Mouse (Mus musculus) spleen, adult 2 months (tissue): ENCODE measurements at regions not wholly inside any gene's neighbourhood (a gene's known extent, or its start where the extent isn't known, plus 50 kb on each side); places are given as distances from the start of the nearest gene placed in this dataset.

Experiments
- DNase-seq, 2 experiments: peaks; one replicate each; pipeline versions ENCODE4 v3.0.0 to v3.0.0-alpha.2; 2012 to 2021; ENCODE audit warnings: low spot score in 2 of 2, low read depth in 1 of 2
- H3K27ac ChIP-seq: fragments of 200-500 bp; 2 replicates; pipeline ENCODE4 v1.5.1; 2012; ENCODE audit warnings: low read length, inconsistent platforms; ENCODE audit not compliant: insufficient read depth
- H3K27me3 ChIP-seq: fragments of 200-500 bp; 2 replicates; pipeline ENCODE4 v1.6.1; 2012; ENCODE audit warnings: mild to moderate bottlenecking, moderate library complexity, low read length, inconsistent platforms; ENCODE audit not compliant: control insufficient read depth, insufficient read depth
- H3K36me3 ChIP-seq: fragments of 200-500 bp; 2 replicates; pipeline ENCODE4 v1.6.1; 2012; ENCODE audit warnings: mild to moderate bottlenecking, low read length, inconsistent platforms; ENCODE audit not compliant: control insufficient read depth, insufficient read depth
- H3K4me1 ChIP-seq: fragments of 200-500 bp; 2 replicates; pipeline ENCODE4 v1.6.1; 2011; ENCODE audit warnings: inconsistent platforms; ENCODE audit not compliant: control insufficient read depth, insufficient read depth, insufficient read length
- H3K4me3 ChIP-seq: fragments of 200-500 bp; 2 replicates; pipeline ENCODE4 v1.5.1; 2011; ENCODE audit warnings: mild to moderate bottlenecking, inconsistent platforms; ENCODE audit not compliant: insufficient read depth, insufficient read length; ENCODE audit errors: extremely low read depth
- CTCF ChIP-seq: fragments of 200-500 bp; IDR thresholded peaks from 2 replicates; pipeline ENCODE4 v1.5.1; 2011; ENCODE audit warnings: mild to moderate bottlenecking, inconsistent platforms; ENCODE audit not compliant: insufficient read depth, insufficient read length, insufficient replicate concordance; ENCODE audit errors: extremely low read depth
- POLR2A ChIP-seq: fragments of 200-500 bp; IDR thresholded peaks from 2 replicates; pipeline ENCODE4 v1.6.1; 2011; ENCODE audit warnings: low read depth, low read length, inconsistent platforms
- WGBS: fragments of 180-500 bp; shearing (Covaris S2); methylation state at CpG from one replicate; pipeline ENCODE4 v1.1.7; 2018; 5-methylcytosine and 5-hydroxymethylcytosine counted together

- Histone ChIP-seq H3K27me3 (no peaks in the 10 kb centered on the region), H3K4me1 (no peaks in the 10 kb centered on the region), H3K4me3 (no peak overlapping the region), H3K27ac (no peak overlapping the region), H3K36me3 (no peaks in the 10 kb centered on the region)
- 81% methylated on average over 1 of the region's 1 CpGs for WGBS
- TF ChIP-seq POLR2A (no peak), CTCF (no peak)
- DNase-seq, result no peak
Measured at GRCm38 (mm10) chr15:31087607-31088006, 136.5 kb upstream of the Dap start.

DNA sequence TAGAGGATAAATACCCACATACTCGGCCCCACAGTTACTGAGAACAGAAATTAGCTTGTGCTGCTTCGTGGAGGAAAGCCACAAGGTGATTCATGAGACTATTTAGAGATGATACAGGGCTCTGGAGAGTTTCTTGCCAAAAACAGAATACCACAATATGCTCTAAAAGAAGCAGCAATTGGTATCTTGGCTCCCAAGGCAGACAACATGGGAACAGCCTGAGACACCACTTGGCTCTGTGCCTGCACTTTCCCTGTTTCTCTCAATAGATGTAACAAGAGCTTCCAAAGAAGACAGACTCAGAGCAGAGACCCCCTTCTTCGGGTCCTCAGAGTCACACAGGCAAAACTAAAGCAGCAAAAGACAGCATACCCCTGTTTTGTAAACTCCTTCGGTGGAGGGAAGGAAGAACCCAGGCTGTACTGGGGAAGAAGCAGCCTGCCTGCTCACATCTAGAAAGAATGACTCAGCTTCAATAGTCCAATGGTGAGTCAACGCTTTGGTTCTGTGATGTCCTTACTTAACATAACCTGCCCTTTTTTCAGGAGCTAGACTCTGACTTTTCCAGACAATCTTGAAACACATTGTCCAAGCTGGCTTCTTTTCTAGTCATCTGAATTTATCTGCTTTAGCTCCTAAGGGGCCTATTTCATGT lies 132.1 kb upstream of the Dap start:
- TF ChIP-seq CTCF (no peak), POLR2A (no peak)
- H3K27me3 ChIP-seq, result no peaks in the 10 kb centered on the region
- no peak overlapping the region for H3K4me3 ChIP-seq
- H3K4me1 ChIP-seq, result no peaks in the 10 kb centered on the region
- WGBS, result 65% methylated on average over 5 of the region's 5 CpGs
- DNase-seq, result no peak
- no peak overlapping the region for H3K27ac ChIP-seq
- H3K36me3 ChIP-seq, result no peaks in the 10 kb centered on the region

- H3K4me1 ChIP-seq, result no peaks in the 10 kb centered on the region
- no peak overlapping the region for H3K4me3 ChIP-seq
- no peaks in the 10 kb centered on the region for H3K27me3 ChIP-seq
- H3K27ac ChIP-seq, result no peak overlapping the region
- WGBS, result 86% methylated on average over 7 of the region's 7 CpGs
- TF ChIP-seq POLR2A (no peak), CTCF (no peak)
- DNase-seq, result no peak
- H3K36me3 ChIP-seq, result no peaks in the 10 kb centered on the region
Measured at GRCm38 (mm10) chr15:31096206-31096605, 127.9 kb upstream of the Dap start.

DNA sequence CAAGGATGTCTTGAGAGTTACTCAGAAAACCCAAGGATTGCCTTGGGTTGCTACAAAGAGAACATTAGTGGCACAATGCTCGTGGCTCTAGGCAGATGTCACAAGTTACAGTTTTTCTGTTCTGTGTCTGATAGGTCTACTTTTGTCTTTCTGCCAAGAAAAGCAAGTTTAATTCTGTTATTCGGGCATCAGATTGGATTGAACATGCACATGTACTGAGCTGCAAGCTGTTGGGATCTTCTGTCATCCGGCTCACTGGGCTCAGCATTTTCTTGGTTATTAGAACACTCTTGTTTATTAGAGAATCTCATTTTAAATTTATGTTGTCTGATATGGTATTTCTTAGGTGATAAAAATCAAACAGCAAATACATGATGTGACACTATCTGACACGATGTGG lies 126.8 kb upstream of the Dap start:
- Histone ChIP-seq H3K36me3 (no peaks in the 10 kb centered on the region), H3K4me3 (no peak overlapping the region), H3K27me3 (no peaks in the 10 kb centered on the region), H3K4me1 (no peaks in the 10 kb centered on the region), H3K27ac (no peak overlapping the region)
- DNase-seq, result no peak
- WGBS, result 77% methylated on average over 4 of the region's 4 CpGs
- no peak for TF ChIP-seq POLR2A
- no peak for TF ChIP-seq CTCF

GRCm38 (mm10) chr15:31104743-31105142 lies 119.4 kb upstream of the Dap start:
- Histone ChIP-seq H3K27me3 (no peaks in the 10 kb centered on the region), H3K36me3 (no peaks in the 10 kb centered on the region), H3K27ac (no peak overlapping the region), H3K4me1 (no peaks in the 10 kb centered on the region), H3K4me3 (no peak overlapping the region)
- TF ChIP-seq POLR2A (no peak), CTCF (no peak)
- DNase-seq, result no peak
- WGBS, result 81% methylated on average over 4 of the region's 4 CpGs

GRCm38 (mm10) chr15:31106907-31107306 lies 117.2 kb upstream of the Dap start:
- Histone ChIP-seq H3K4me1 (no peaks in the 10 kb centered on the region), H3K36me3 (no peaks in the 10 kb centered on the region), H3K27ac (no peak overlapping the region), H3K4me3 (no peak overlapping the region), H3K27me3 (no peaks in the 10 kb centered on the region)
- DNase-seq, result no peak
- TF ChIP-seq CTCF (no peak), POLR2A (no peak)
- 76% methylated on average over 9 of the region's 9 CpGs for WGBS

DNA sequence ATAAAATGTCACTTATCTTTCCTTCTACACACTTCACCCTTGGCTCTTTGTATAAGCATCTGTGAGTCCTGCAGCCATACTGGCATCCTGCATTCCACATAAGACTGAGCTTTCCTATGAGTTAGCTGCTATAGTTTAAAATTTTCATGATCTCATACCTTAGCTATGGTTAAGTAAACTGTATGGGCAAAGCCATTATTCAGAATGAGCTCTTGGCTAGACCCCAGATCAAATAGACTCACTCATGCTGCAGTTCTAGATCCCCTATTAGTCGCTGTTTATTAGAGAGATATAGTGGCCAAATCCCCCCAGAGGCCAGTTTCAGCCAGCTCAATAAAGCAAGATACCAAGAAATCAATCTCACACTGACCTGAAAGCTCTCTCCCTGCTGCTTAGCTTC lies 110.9 kb upstream of the Dap start:
- no peak overlapping the region for H3K4me3 ChIP-seq
- H3K27me3 ChIP-seq, result no peaks in the 10 kb centered on the region
- H3K4me1 ChIP-seq, result no peaks in the 10 kb centered on the region
- no peak overlapping the region for H3K27ac ChIP-seq
- TF ChIP-seq POLR2A, result no peak
- TF ChIP-seq CTCF, result no peak
- no peaks in the 10 kb centered on the region for H3K36me3 ChIP-seq
- DNase-seq, result no peak
- WGBS, result 74% methylated on average over 1 of the region's 1 CpGs

- H3K27me3 ChIP-seq, result no peaks in the 10 kb centered on the region
- no peaks in the 10 kb centered on the region for H3K4me1 ChIP-seq
- no peak overlapping the region for H3K27ac ChIP-seq
- DNase-seq, result no peak
- TF ChIP-seq POLR2A (no peak), CTCF (no peak)
- no peaks in the 10 kb centered on the region for H3K36me3 ChIP-seq
- no peak overlapping the region for H3K4me3 ChIP-seq
Measured at GRCm38 (mm10) chr15:31117338-31117737, 106.8 kb upstream of the Dap start.
